Mouse (Mus musculus) heart, adult 2 months (tissue): ENCODE data around the gene Thsd4. TPM values are rescaled to one million over a fixed set of nuclear protein-coding genes. Genes with fewer than 3 reads are reported as not detected.
"Not testable (repeated sequence)": the region's sequence is repeated elsewhere in the genome, so short reads cannot be mapped to it uniquely, and the experiment has no call there.

Experiments used
- DNase-seq, 2 experiments: peaks; one replicate each; pipeline ENCODE4 v3.0.0; 2021
- H3K27ac ChIP-seq: fragments of 200-600 bp; 2 replicates; pipeline ENCODE4 v1.8.1; 2022
- H3K27me3 ChIP-seq: fragments of 200-500 bp; 2 replicates; pipeline ENCODE4 v1.6.1; 2012; ENCODE audit warnings: mild to moderate bottlenecking, low read length, inconsistent platforms, mixed read lengths; ENCODE audit not compliant: control insufficient read depth, insufficient read depth
- H3K36me3 ChIP-seq: fragments of 200-500 bp; 2 replicates; pipeline ENCODE4 v1.6.1; 2012; ENCODE audit warnings: low read length, inconsistent platforms; ENCODE audit not compliant: control insufficient read depth, insufficient read depth
- H3K4me1 ChIP-seq: fragments of 200-500 bp; 2 replicates; pipeline ENCODE4 v1.6.1; 2011; ENCODE audit warnings: low read length; ENCODE audit not compliant: control insufficient read depth, insufficient read depth
- H3K4me3 ChIP-seq: fragments of 200-600 bp; 2 replicates; pipeline ENCODE4 v1.8.1; 2022
- H3K79me2 ChIP-seq: fragments of 200-500 bp; replicated peaks from 2 replicates; pipeline ENCODE4 v1.6.1; 2012; ENCODE audit warnings: mild to moderate bottlenecking, inconsistent platforms, low read length, moderate library complexity, mixed read lengths; ENCODE audit not compliant: control insufficient read depth, insufficient read depth
- H3K9ac ChIP-seq: fragments of 200-500 bp; 2 replicates; pipeline ENCODE4 v1.6.1; 2012; ENCODE audit warnings: low read depth, mild to moderate bottlenecking, control low read depth, inconsistent platforms, low read length, mixed read lengths
- CTCF ChIP-seq: fragments of 200-600 bp; IDR thresholded peaks from 2 replicates; pipeline ENCODE4 v1.8.1; 2022; ENCODE audit warnings: antibody characterized with exemption, mild to moderate bottlenecking, moderate library complexity
- EP300 ChIP-seq: fragments of 200-500 bp; IDR thresholded peaks from 2 replicates; pipeline ENCODE4 v1.6.1; 2011; ENCODE audit warnings: low read depth, low read length, control low read depth; ENCODE audit not compliant: insufficient read depth
- POLR2A ChIP-seq: fragments of 200-500 bp; IDR thresholded peaks from 2 replicates; pipeline ENCODE4 v1.6.1; 2011; ENCODE audit warnings: mild to moderate bottlenecking, low read depth, low read length, control low read depth; ENCODE audit not compliant: insufficient read depth
- WGBS: fragments of 180-500 bp; shearing (Covaris S2); methylation state at CpG from one replicate; pipeline ENCODE4 v1.1.7; 2018; 5-methylcytosine and 5-hydroxymethylcytosine counted together
- intact Hi-C: fragments of 180-260 bp; cut with DNase I; formaldehyde crosslinking; loops from one replicate; pipeline ENCODE4 v1.15.1; 2025
- polyA plus RNA-seq: library from polyadenylated mRNA; depleted of rRNA; stranded (reverse); fragments of >200 nt; gene quantifications from 2 replicates; pipeline ENCODE4 v1.2.3, GENCODE M21; 2012
- total RNA-seq, 2 experiments: library from RNA; stranded (reverse); gene quantifications; 2 replicates each; pipeline ENCODE4 v1.2.3; 2021

The Thsd4 gene
- total and polyA plus RNA-seq, 3 experiments, result 3.5 to 5.2 (median 4.3) TPM

DNA sequence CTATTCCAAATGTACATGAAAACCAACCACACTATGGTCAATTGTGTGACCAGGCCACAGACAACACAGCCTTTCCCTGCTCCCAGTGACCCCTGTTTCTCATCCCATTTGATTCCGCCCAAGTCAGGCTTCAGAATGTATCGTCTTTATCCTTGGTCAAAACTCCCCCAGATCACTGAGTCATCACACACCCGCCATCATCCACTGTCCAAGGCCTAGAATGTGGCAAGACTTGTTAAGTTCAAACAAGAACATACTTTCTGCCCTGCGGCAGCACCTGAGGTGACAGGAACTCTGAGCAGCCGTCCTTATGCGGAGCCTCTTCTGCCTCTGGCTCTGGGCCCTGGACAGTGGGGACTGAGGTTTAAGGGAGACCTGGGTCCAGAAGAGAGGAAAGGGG is 339.5 kb downstream of the Thsd4 start:
- DNase-seq, result no peak
- Histone ChIP-seq H3K4me1 (no peaks in the 10 kb centered on the region), H3K79me2 (no peaks in the 10 kb centered on the region), H3K9ac (no peak overlapping the region), H3K36me3 (no peaks in the 10 kb centered on the region), H3K27me3 (no peaks in the 10 kb centered on the region), H3K27ac (no peak overlapping the region), H3K4me3 (no peak overlapping the region)
- intact Hi-C loops, result no loop called here
- WGBS, result 87% methylated on average over 6 of the region's 6 CpGs
- no peak for TF ChIP-seq CTCF
- TF ChIP-seq EP300, result no peak
- no peak for TF ChIP-seq POLR2A

DNA sequence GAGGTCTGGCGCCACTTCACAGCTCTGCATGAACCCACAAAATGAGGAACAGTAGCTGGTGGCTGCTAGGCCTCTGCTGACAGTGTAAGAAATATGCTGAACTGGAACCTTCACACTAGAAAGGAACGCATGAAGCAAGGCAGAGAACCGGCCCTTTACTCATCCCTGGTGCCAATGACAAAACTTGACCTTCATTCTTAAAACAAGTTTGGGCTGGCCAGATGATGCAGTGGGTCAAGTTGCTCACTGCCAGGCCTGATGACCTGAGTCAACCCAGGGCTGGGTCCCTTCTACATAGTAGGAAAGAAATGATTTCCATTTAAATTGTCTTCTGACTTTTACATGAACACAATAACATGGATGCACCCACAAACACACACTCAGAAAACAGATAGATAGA is 340.9 kb downstream of the Thsd4 start:
- H3K9ac ChIP-seq, result no peak overlapping the region
- H3K4me3 ChIP-seq, result no peak overlapping the region
- no peaks in the 10 kb centered on the region for H3K27me3 ChIP-seq
- no peaks in the 10 kb centered on the region for H3K4me1 ChIP-seq
- no peak overlapping the region for H3K27ac ChIP-seq
- 81% methylated on average over 3 of the region's 3 CpGs for WGBS
- no peaks in the 10 kb centered on the region for H3K79me2 ChIP-seq
- intact Hi-C loops, result no loop called here
- no peak for DNase-seq
- no peaks in the 10 kb centered on the region for H3K36me3 ChIP-seq
- TF ChIP-seq POLR2A, result no peak

DNA sequence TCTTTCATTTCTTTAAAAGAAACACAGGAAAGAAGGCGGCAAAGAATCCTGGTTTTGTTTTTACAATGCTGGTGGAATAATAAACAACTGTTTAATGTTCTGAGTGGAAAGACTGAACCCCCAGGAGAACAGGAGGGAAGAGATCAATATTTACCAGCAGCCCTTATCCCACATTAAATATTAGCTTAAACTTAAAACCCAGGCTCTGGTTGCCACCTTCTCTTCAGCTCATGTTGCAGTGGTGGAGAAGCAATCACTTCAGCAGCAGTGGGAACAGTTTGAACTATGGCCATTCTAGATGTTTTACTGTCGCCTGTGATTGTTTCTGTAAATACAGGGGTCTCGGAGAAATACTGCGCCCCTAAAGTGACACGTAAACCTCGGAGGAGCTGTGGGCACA is 341.7 kb downstream of the Thsd4 start:
- Histone ChIP-seq H3K79me2 (no peaks in the 10 kb centered on the region), H3K4me3 (no peak overlapping the region), H3K4me1 (no peaks in the 10 kb centered on the region), H3K9ac (no peak overlapping the region), H3K36me3 (no peaks in the 10 kb centered on the region), H3K27me3 (no peaks in the 10 kb centered on the region), H3K27ac (no peak overlapping the region)
- no peak for DNase-seq
- intact Hi-C loops, result no loop called here
- TF ChIP-seq POLR2A (no peak), CTCF (no peak), EP300 (no peak)
- WGBS, result 82% methylated on average over 6 of the region's 6 CpGs

- no peak overlapping the region for H3K4me3 ChIP-seq
- 85% methylated on average over 3 of the region's 3 CpGs for WGBS
- no peaks in the 10 kb centered on the region for H3K36me3 ChIP-seq
- H3K27ac ChIP-seq, result no peak overlapping the region
- no peak overlapping the region for H3K9ac ChIP-seq
- H3K27me3 ChIP-seq, result no peaks in the 10 kb centered on the region
- H3K79me2 ChIP-seq, result no peaks in the 10 kb centered on the region
- intact Hi-C loops, result no loop called here
- no peak for TF ChIP-seq EP300
- TF ChIP-seq POLR2A, result no peak
- no peak for TF ChIP-seq CTCF
- no peaks in the 10 kb centered on the region for H3K4me1 ChIP-seq
- no peak for DNase-seq
Observed at GRCm38 (mm10) chr9:60176311-60176710, 345.5 kb downstream of the Thsd4 start.

DNA sequence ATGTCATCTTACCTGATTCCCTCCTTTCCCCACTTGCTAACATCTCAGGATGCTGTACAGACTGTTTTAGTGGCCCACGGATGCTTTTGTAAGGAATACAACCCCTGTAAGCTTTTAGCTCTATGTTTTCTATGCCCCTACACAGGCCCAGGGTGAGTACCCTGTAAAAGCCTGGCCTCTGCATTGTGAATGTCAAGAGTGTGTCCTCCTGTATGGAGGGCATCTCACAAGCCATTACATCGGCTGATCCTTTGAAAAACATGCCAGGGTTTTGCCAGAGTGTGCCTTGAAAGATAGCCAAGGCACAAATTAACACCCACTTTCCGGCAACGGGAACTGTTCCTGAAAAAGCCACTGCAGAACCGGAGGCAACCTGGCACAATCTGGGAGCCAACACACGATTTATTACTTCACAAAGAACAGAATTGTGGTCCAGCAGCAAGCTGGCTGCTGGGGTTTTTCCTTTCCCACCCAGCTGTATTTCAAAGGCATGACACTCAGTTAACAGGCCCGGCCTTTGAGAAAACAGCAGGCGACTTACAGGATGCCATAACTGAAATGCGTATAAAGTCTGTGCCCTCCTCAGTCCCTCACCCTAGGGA is 349.3 kb downstream of the Thsd4 start:
- intact Hi-C loops, H3K27me3 ChIP-seq: not testable (repeated sequence)

DNA sequence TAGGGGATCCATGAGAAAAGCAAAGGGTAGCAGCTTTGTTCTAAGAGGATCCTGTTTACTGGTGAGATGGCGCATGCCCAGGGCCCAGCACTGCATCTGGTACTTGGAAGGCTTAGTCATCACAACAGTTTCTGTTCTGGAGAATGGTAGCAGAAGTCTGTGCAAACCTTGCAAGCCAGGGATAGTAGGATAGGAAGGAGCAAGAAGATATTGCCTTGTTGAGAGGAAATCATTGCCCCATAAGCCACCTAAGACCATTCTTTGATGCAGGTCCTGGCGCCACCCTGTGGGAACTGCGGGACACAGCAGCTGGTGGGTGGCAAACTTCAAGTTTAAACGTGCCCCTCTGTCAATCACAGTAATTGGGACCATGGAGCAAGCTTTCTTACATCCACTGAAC is 354.9 kb downstream of the Thsd4 start:
- TF ChIP-seq EP300, result no peak
- TF ChIP-seq CTCF, result peak; percentile 16; the same call in 1 of the 2 replicates
- TF ChIP-seq POLR2A, result no peak
- H3K9ac ChIP-seq, result no peak overlapping the region
- no peak overlapping the region for H3K27ac ChIP-seq
- H3K36me3 ChIP-seq, result no peaks in the 10 kb centered on the region
- no peak for DNase-seq
- H3K79me2 ChIP-seq, result no peaks in the 10 kb centered on the region
- H3K27me3 ChIP-seq, result no peaks in the 10 kb centered on the region
- no peak overlapping the region for H3K4me3 ChIP-seq
- H3K4me1 ChIP-seq, result no peaks in the 10 kb centered on the region
- intact Hi-C loops, result no loop called here
- WGBS, result 83% methylated on average over 4 of the region's 4 CpGs

More for the DNA sequence above, 349.3 kb downstream of the Thsd4 start:
- WGBS, result 47% methylated on average over 9 of the region's 9 CpGs
- H3K79me2 ChIP-seq, H3K4me3 ChIP-seq, H3K27ac ChIP-seq, H3K4me1 ChIP-seq, H3K9ac ChIP-seq, DNase-seq, H3K36me3 ChIP-seq: not testable (repeated sequence)

GRCm38 (mm10) chr9:60160855-60161254 is 361.0 kb downstream of the Thsd4 start:
- Histone ChIP-seq H3K4me1 (no peaks in the 10 kb centered on the region), H3K27ac (no peak overlapping the region), H3K27me3 (no peaks in the 10 kb centered on the region), H3K9ac (no peak overlapping the region), H3K79me2 (no peaks in the 10 kb centered on the region), H3K36me3 (no peaks in the 10 kb centered on the region), H3K4me3 (no peak overlapping the region)
- no peak for DNase-seq
- intact Hi-C loops, result no loop called here
- 26% methylated on average over 5 of the region's 5 CpGs for WGBS
- no peak for TF ChIP-seq POLR2A
- TF ChIP-seq CTCF, result no peak
- no peak for TF ChIP-seq EP300
